Mouse (Mus musculus) intestine, embryonic 16.5 days (tissue): ENCODE results near the gene Acot11. TPM values are rescaled to one million over a fixed set of nuclear protein-coding genes. Genes with fewer than 3 reads are reported as not detected.
"Not testable (repeated sequence)": the region's sequence is repeated elsewhere in the genome, so short reads cannot be mapped to it uniquely, and the experiment has no call there.

Experiments
- ATAC-seq: fragments of 200-750 bp; cut with Nextera tagmentation; 2 replicates; pipeline ENCODE4 v1.8.0; 2017; ENCODE audit warnings: moderate TSS enrichment, moderate library complexity
- H3K27ac ChIP-seq: fragments of 300-500 bp; sonication (generic); 2 replicates; pipeline ENCODE4 v1.5.1; 2014; ENCODE audit warnings: mild to moderate bottlenecking, low read length
- H3K27me3 ChIP-seq: fragments of 300-500 bp; sonication (generic); replicated peaks from 2 replicates; pipeline ENCODE4 v1.6.1; 2014; ENCODE audit warnings: low read length, control low read depth, mixed read lengths; ENCODE audit not compliant: control insufficient read depth, insufficient read depth
- H3K36me3 ChIP-seq: fragments of 300-500 bp; sonication (generic); 2 replicates; pipeline ENCODE4 v1.6.1; 2014; ENCODE audit warnings: low read length, control low read depth; ENCODE audit not compliant: control insufficient read depth, insufficient read depth
- H3K4me1 ChIP-seq: fragments of 300-500 bp; sonication (generic); 2 replicates; pipeline ENCODE4 v1.6.1; 2014; ENCODE audit warnings: low read length, control low read depth, mixed read lengths; ENCODE audit not compliant: control insufficient read depth, insufficient read depth
- H3K4me2 ChIP-seq: fragments of 300-500 bp; sonication (generic); 2 replicates; pipeline ENCODE4 v1.6.1; 2014; ENCODE audit warnings: low read depth, low read length, control low read depth
- H3K4me3 ChIP-seq: fragments of 300-500 bp; sonication (generic); 2 replicates; pipeline ENCODE4 v1.5.1; 2014; ENCODE audit warnings: mild to moderate bottlenecking, low read length
- H3K9ac ChIP-seq: fragments of 300-500 bp; sonication (generic); 2 replicates; pipeline ENCODE4 v1.6.1; 2014; ENCODE audit warnings: low read depth, low read length
- H3K9me3 ChIP-seq: fragments of 300-500 bp; sonication (generic); 2 replicates; pipeline ENCODE4 v1.6.1; 2016; ENCODE audit warnings: low read length, control low read depth; ENCODE audit not compliant: control insufficient read depth
- WGBS: fragments of 180-500 bp; shearing (Covaris S2); extraction: QIAGEN DNeasy Blood & Tissue Kit; methylation state at CpG from one replicate; pipeline ENCODE4 v1.1.7; 2014; 5-methylcytosine and 5-hydroxymethylcytosine counted together
- polyA plus RNA-seq: library from polyadenylated mRNA; unstranded; fragments of >200 nt; fragmentation: Nextera tagmentation; extraction: Ambion mirVana; gene quantifications from 2 replicates; pipeline ENCODE4 v1.2.1, GENCODE M21; 2015

The Acot11 gene
- polyA plus RNA-seq, 1 experiment from 2014 or later = 18.3 TPM

GRCm38 (mm10) chr4:106764166-106764565, 40.6 kb downstream of the Acot11 start:
- H3K4me1 ChIP-seq = no peaks in the 10 kb centered on the region
- H3K9ac ChIP-seq = no peak overlapping the region
- no peak for ATAC-seq
- no peak overlapping the region for H3K27ac ChIP-seq
- H3K9me3 ChIP-seq = no peaks in the 10 kb centered on the region
- H3K36me3 ChIP-seq = 0 out of 2 replicates have a peak, but pooled peaks cover 1% of the 10 kb centered on the region
- 79% methylated on average over 7 of the region's 7 CpGs for WGBS
- no peaks in the 10 kb centered on the region for H3K27me3 ChIP-seq
- H3K4me3 ChIP-seq = no peak overlapping the region
- H3K4me2 ChIP-seq = no peak overlapping the region

GRCm38 (mm10) chr4:106751726-106752125, 53.1 kb downstream of the Acot11 start:
- Histone ChIP-seq H3K4me3 (no peak overlapping the region), H3K9ac (no peak overlapping the region), H3K36me3 (0 out of 2 replicates have a peak, but pooled peaks cover 2% of the 10 kb centered on the region), H3K9me3 (no peaks in the 10 kb centered on the region), H3K27me3 (no peaks in the 10 kb centered on the region), H3K27ac (no peak overlapping the region), H3K4me2 (no peak overlapping the region), H3K4me1 (peaks cover 13% of the 10 kb centered on the region; the same call in 1 of the 2 replicates)
- ATAC-seq = no peak
- 82% methylated on average over 6 of the region's 6 CpGs for WGBS

- H3K4me3 ChIP-seq = no peak overlapping the region
- 2% methylated on average over 7 of the region's 7 CpGs for WGBS
These were observed 55.1 kb downstream of the Acot11 start for GRCm38 (mm10) chr4:106749699-106750098.

GRCm38 (mm10) chr4:106747001-106747580, 57.7 kb downstream of the Acot11 start:
- H3K27me3 ChIP-seq = no peaks in the 10 kb centered on the region
- no peaks in the 10 kb centered on the region for H3K9me3 ChIP-seq
- WGBS = 88% methylated on average over 1 of the region's 1 CpGs
- no peak overlapping the region for H3K9ac ChIP-seq
- no peaks in the 10 kb centered on the region for H3K36me3 ChIP-seq
- no peak overlapping the region for H3K4me2 ChIP-seq
- H3K4me3 ChIP-seq = no peak overlapping the region
- H3K27ac ChIP-seq = no peak overlapping the region
- peaks cover 13% of the 10 kb centered on the region; the same call in 1 of the 2 replicates for H3K4me1 ChIP-seq
- ATAC-seq = no peak

More at GRCm38 (mm10) chr4:106749699-106750098, 55.1 kb downstream of the Acot11 start:
- Histone ChIP-seq H3K36me3 (0 out of 2 replicates have a peak, but pooled peaks cover 2% of the 10 kb centered on the region), H3K9me3 (no peaks in the 10 kb centered on the region), H3K4me2 (peak overlapping the region; percentile 26; the same call in 1 of the 2 replicates), H3K27ac (peak overlapping the region; percentile 43; the same call in 1 of the 2 replicates), H3K4me1 (peaks cover 13% of the 10 kb centered on the region; the same call in 1 of the 2 replicates), H3K9ac (peak overlapping the region; percentile 27; the same call in 1 of the 2 replicates), H3K27me3 (no peaks in the 10 kb centered on the region)
- peak; percentile 85 for ATAC-seq

DNA sequence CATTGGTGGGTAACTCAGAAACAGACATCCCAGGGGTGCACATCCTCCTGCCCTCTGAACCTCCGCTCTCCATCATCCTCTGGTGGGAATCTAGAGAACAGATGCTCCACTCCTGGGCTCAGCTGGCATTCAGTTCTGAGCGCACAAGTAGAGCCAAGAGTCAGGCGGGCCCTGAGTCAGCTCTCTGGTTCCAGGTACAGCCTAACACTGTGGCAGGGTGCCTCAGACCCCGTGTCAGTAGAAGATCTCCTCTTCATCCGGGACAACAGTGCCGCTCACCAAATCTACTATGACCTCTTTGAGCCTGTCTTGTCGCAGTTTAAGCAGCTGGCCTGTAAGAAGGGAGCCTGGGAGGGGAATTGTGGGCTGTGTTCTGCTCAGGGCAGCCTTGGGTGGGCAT, 58.9 kb downstream of the Acot11 start:
- 77% methylated on average over 7 of the region's 7 CpGs for WGBS
- no peaks in the 10 kb centered on the region for H3K36me3 ChIP-seq
- no peak overlapping the region for H3K27ac ChIP-seq
- H3K4me2 ChIP-seq = no peak overlapping the region
- no peaks in the 10 kb centered on the region for H3K9me3 ChIP-seq
- ATAC-seq = no peak
- H3K4me1 ChIP-seq = peaks cover 13% of the 10 kb centered on the region; the same call in 1 of the 2 replicates
- H3K4me3 ChIP-seq = no peak overlapping the region
- H3K9ac ChIP-seq = no peak overlapping the region
- H3K27me3 ChIP-seq = no peaks in the 10 kb centered on the region

DNA sequence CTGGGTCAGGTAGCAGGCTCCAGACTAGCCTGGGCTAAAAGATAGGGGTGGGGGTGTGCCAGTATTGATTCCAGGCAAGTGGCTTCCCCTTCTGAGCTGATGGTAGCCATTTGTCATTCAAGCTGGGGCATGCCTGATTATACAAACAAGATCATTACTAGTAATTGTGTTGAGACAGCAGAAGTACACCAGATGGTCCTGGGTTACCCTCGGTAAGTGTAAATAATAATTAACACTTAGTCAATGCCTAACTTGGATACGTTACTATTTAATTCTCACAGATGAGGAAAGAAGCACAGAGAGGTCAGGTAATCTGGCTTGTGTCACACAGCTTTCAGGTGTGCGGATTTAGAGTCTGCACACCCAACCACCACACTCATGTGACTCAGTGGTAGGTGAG, 66.9 kb downstream of the Acot11 start:
- Histone ChIP-seq H3K4me2 (no peak overlapping the region), H3K36me3 (no peaks in the 10 kb centered on the region), H3K4me3 (no peak overlapping the region), H3K4me1 (no peaks in the 10 kb centered on the region; the same call in 1 of the 2 replicates), H3K27me3 (no peaks in the 10 kb centered on the region), H3K9me3 (no peaks in the 10 kb centered on the region), H3K9ac (no peak overlapping the region), H3K27ac (no peak overlapping the region)
- no peak for ATAC-seq
- 60% methylated on average over 3 of the region's 3 CpGs for WGBS

GRCm38 (mm10) chr4:106736884-106737283, 67.9 kb downstream of the Acot11 start:
- not testable (repeated sequence) for H3K9me3 ChIP-seq, H3K4me3 ChIP-seq, H3K9ac ChIP-seq, H3K36me3 ChIP-seq, H3K4me1 ChIP-seq, H3K27ac ChIP-seq, ATAC-seq, H3K27me3 ChIP-seq, H3K4me2 ChIP-seq
- WGBS = 94% methylated on average over 1 of the region's 1 CpGs

- ATAC-seq = 0 out of 2 replicates have a peak, but pooled peaks have one; percentile 44
- H3K27me3 ChIP-seq = no peaks in the 10 kb centered on the region
- H3K9ac ChIP-seq = no peak within 1 kb of the TSS
- no peak within 1 kb of the TSS for H3K4me3 ChIP-seq
- H3K27ac ChIP-seq = no peak within 1 kb of the TSS
- H3K4me2 ChIP-seq = no peak within 1 kb of the TSS
- H3K36me3 ChIP-seq = no peaks in the 10 kb centered on the region
- H3K4me1 ChIP-seq = no peaks in the 10 kb centered on the region; the same call in 1 of the 2 replicates
- H3K9me3 ChIP-seq = no peaks in the 10 kb centered on the region
- 33% methylated on average over 4 of the region's 4 CpGs for WGBS
These were observed 71.2 kb downstream of the Acot11 start, which contains the start of gene Fam151a for GRCm38 (mm10) chr4:106733636-106734035. Gene Fam151a, plus strand, starts transcription at chr4:106733889.

DNA sequence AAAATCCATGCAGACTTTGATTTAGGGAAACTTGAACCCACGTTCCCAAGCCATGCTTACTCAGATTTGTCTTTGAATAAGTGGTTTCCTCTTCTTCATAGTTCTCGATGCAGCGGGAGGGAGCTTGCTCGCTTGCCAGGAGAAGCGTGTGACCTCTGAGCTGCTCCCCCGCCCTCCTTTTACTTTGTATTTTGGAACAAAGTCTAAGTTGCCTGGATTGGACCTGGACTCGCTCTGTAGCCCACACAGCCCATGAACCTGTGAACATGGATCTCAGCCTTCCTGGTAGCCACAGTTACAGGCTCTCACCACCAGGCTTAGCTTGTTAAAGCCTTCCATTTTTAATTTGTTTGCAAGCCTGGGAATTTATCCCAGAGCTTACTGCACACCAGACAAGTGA, 74.0 kb downstream of the Acot11 start, which contains the start of gene Mroh7:
Gene Mroh7, minus strand, starts transcription at position 112 of the 400 bp plus-strand sequence.
- Histone ChIP-seq H3K27ac (no peak within 1 kb of the TSS), H3K36me3 (no peaks in the 10 kb centered on the region), H3K4me3 (no peak within 1 kb of the TSS), H3K4me2 (no peak within 1 kb of the TSS), H3K27me3 (no peaks in the 10 kb centered on the region), H3K9ac (no peak within 1 kb of the TSS), H3K4me1 (no peaks in the 10 kb centered on the region; the same call in 1 of the 2 replicates), H3K9me3 (no peaks in the 10 kb centered on the region)
- 60% methylated on average over 7 of the region's 7 CpGs for WGBS
- peak; percentile 75 for ATAC-seq
